Mouse (Mus musculus) yolk sac, embryonic 10.5 days (tissue): Measurements from ENCODE around the gene Mctp1.

Source experiments
- DNase-seq: peaks from one replicate; pipeline ENCODE4 v3.0.0-alpha.2; 2017; ENCODE audit warnings: low spot score

Gene Mctp1

GRCm38 (mm10) chr13:76620111-76620510 is 235.8 kb downstream of the Mctp1 start:
- no peak for DNase-seq

DNA sequence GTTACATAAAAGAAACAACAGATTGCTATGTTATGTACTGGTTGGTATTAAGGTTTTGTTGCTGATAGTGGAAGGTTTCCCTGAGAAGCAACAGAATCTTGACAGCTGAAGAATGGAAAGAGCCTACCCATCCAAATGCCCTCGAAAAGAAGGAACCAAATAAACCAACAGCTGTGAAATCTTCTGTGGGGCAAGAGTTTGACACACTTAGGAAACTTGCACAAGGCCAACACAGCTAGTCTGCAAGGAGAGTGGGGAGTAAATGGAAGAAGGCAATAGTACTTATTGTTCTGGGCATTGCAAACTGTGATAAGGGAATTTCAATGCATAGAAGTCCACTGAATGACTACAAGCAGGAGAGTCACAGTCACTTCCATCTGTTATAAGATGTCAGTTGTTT is 236.2 kb downstream of the Mctp1 start:
- DNase-seq = no peak

DNA sequence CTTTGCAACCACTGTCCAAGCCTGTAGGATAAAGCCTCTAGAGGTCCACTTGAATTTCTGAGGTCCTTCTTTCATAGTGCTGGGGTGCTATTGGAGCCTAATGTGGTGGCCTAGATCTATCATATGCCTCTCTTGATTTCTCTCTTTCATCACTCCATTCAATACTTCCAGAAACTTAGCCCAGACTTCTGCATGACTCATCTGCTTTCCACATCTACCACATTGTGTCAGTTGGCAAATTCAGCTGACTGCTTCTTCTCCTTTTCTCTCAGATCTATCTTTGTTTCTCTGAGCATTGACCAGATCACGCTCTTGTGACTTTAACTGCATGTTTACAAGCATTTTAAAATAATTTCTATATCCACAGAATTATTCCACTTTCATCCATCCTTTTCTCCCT is 249.4 kb downstream of the Mctp1 start:
- no peak for DNase-seq

DNA sequence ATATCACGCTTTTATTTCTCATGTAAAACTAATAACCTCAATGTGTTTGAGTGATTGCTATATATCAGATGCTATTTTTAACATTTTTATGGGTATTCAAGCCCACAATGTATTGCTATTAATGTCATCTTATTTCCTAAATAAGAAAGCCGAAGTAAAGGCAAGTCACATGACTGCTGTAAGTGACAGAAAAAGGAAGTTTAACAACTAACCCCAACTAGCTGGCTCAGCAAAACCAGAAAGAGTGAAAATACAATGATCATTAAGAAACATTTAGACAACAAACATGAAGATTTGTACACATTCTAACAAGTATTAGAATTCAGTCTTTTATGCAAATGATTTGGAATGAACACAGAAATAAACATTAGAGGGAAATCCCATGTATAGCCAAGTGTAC is 253.9 kb downstream of the Mctp1 start:
- DNase-seq = no peak

- DNase-seq = no peak
Observed at GRCm38 (mm10) chr13:76659523-76659922, 275.2 kb downstream of the Mctp1 start.

DNA sequence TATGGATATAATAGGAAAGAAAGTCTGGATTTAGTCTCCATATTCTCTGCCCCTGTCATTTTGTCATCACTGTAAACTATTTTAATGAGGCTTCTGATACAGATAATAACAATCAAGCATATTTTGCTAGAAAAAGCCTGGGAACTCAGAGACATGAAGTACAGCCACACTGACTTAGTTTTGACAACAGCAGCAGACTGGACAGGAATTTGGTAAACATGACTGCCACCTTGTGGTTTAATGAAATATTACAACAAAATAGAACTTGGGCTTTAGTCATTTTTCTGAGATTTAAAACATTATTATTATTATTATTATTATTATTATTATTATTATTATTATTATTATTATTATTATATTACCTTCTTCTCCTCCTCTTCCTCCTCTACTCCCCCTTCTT is 297.0 kb downstream of the Mctp1 start:
- no peak for DNase-seq

- no peak for DNase-seq
Observed at GRCm38 (mm10) chr13:76689349-76689748, 305.0 kb downstream of the Mctp1 start.

DNA sequence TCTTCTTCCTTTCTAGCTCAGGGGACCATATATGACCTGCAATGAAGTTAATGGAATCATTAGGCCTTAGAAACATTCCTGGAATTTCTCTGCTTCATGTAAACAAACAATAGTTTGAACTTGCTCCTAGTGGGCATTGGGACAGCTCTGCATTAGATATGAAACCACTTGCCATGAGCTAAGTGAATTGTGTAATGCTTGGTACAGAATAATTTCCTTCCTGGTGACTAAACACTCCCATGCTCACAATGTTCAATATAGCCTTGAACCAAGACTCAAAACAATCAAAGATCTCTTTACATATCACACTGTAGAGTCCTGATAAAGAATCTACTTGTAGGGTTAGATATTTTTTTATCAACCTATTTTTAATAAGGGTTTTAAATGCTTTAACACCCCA is 305.8 kb downstream of the Mctp1 start:
- DNase-seq = no peak

DNA sequence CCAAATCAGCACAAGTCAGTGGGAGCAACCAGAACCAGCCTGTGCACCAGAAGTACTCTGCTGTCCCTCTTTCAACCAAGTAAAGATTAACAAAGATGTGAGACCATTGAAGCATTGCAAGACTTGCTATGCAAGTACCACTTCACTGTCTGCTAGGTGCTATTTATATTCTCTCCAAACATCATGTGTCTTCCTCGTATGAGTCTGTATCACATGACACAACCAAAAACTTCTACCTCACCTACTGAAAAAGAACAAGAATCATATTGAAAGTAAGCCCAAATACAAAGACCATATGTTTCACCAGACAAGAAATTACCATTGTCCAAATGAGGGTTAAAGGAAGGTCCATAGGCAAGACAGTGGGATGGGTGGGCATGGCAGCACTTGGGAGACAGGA is 306.4 kb downstream of the Mctp1 start:
- DNase-seq = no peak

GRCm38 (mm10) chr13:76734013-76734412 is 349.7 kb downstream of the Mctp1 start:
- no peak for DNase-seq

GRCm38 (mm10) chr13:76750663-76751429 is 366.5 kb downstream of the Mctp1 start:
- DNase-seq = no peak

DNA sequence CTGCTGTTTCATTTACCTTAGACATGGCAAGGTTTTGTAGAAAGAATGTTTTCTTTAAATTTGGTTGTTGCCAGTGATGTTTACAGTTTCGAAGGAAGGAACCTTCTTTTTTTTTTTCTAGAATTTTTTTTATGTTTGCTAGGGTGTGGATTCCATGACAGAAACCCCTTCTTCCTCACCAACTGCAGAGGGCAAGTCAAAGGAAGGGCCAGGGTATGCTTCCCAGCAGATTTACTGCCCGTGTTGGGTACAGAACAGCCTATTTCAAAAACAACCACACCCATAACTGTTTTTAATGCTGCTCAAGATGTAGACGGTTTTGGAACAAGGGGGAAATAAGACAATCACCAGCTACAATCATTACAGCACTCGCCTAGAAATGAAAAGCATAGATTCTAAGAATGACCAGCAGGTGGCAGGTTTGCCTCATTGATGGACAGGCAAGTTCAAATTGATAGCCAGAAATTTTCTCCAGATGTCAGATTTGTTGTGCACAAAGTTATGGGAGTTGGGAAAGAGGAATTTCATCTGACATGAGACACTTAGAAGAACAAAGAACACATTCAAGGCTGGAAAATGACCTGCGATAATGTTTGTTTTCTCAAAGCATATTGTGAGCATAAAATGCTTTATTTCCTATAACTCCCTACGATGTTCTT is 375.6 kb downstream of the Mctp1 start:
- DNase-seq = peak; percentile 9

DNA sequence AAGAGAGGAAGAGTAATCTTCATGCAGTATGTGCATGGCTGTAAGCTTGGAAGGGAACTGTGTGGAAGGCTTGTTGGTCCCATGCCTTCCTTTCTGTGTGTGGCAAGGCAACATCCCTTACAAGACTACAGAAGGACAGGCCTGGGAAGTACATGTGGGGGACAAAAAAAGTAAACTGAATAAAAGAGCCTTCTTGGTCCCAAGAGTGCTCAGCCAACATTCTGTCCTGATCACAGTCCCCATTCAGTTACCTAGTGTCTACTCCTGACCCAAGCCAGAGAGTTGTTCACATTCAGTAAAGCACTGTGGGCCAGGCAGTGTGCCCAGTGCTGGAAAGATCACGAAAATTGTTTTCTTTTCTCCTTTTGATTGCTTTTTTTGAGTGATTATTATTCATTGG is 415.3 kb downstream of the Mctp1 start:
- DNase-seq = no peak

GRCm38 (mm10) chr13:76801126-76801632 is 416.8 kb downstream of the Mctp1 start:
- DNase-seq = no peak

- peak; percentile 3 for DNase-seq
Observed at GRCm38 (mm10) chr13:76802051-76802728, 417.9 kb downstream of the Mctp1 start.

GRCm38 (mm10) chr13:76802926-76803325 is 418.6 kb downstream of the Mctp1 start:
- DNase-seq = no peak

GRCm38 (mm10) chr13:76803799-76804198 is 419.5 kb downstream of the Mctp1 start:
- no peak for DNase-seq

DNA sequence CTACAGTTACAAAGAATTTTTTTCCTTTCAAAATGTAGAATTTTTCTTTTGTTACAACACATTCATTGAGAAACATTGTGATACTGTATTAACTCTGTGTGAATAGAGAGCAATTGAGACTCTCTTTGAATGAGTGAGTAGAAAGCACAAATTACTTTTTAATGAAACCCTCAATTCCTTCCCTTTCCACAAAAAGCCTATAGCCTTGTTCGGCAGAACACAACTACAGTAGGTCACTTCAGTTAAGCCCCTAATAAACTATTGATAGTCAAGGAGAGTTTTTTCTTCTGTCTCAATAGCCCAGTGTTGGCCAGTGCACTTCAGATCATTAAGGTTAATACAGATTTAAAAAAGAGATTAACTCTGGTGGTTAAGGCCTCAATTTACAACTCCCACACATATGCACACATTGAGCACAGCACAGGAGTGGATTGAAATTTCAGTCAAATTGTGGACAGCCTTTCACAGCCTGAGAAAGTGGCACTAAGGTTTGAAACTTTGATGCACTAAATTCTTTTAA is 424.6 kb downstream of the Mctp1 start:
- no peak for DNase-seq

GRCm38 (mm10) chr13:76809802-76810201 is 425.5 kb downstream of the Mctp1 start:
- DNase-seq = no peak

DNA sequence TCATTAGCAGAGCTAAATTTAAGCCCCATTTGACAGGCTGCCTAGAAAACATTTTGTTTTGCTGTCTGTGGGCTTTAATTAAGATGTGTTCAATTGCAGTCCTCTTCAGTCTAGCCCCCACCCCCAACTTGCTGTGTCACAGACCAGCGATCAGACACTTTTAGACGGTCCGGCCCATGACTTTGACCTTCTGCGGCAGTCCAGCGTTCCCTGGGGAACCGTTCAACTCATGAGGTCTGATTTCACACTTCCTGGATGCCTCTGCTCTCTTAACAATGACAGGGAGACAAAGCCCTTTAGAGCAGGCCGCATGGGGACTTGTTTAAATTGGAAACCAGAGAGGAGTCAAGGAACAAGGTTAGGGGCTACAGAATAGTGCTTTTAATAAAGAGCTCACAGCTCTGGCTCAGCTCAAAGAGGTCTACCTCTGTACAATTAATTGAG is 426.2 kb downstream of the Mctp1 start:
- DNase-seq = peak; percentile 1

- no peak for DNase-seq
Observed at GRCm38 (mm10) chr13:76823083-76823482, 438.7 kb downstream of the Mctp1 start.

DNA sequence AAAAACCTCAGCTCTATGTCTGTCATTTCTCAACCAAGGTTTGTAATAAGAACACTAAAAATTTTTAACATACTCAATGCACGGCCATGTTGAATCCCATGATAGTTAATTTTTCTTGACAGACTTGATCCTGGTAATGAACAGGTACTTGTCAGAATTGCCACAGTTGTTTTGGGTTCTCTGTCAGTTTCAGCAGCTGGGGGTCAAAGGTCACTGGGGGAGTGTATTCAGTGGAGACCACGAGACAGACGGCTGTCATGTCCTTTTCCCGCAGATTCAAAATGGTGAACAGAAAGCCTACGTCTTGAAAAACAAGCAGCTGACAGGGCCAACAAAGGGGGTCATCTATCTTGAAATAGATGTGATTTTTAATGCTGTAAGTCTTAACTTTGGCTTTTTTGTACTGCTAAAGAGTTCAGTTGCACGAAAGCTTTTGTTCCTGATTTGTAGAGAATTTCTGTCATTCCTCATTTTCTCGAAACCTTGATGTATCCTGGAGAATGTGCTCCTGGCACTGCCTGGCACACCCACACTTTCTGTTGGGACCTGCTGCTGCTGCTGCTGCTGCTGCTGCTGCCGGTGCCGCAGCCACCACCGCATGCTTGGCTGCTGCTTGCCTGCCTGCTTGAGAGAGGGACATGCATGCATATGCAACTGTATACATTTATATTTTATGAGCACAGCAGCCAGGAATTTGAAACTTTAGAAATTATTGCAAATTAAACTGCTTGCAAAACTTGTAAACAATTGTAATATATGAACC is 440.8 kb downstream of the Mctp1 start:
- DNase-seq = peak; percentile 20
